Comparison of ENCODE assay signal across 24 mouse cellular contexts in the genomic region with DNA sequence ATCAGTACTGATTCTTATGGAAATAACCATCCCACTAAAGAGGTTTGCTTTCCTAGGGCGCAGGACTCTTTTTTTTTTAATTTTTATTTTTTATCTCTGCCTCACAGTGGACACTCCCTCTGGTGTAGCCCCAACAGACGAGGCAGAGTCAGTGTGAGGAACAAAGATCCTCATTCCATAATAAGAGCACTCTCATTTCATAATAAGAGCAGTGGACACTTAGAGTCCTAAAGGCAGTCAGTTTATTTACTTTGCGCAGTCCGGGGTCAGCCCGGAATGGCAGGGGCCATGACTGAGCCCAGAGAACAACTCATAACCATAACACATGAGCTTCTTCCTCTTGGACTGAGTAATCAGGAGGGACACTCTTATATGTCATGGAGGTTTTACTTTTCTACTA. TPM values are rescaled to one million over a fixed set of nuclear protein-coding genes. Genes with fewer than 3 reads are reported as not detected.
DNase-seq lines count a peak whose midpoint lies in the region; ATAC-seq and TF ChIP-seq lines count a peak whose summit lies in the region.
"Had no signal": no experiment of that assay in that cellular context is flagged by ENCODE, and none has a peak within 500 bp of the region (broad histone marks: within the 10 kb centered on the region; RNA-seq: fewer than 3 reads in every experiment).

No protein-coding gene starts in this region.

- intact Hi-C loops in left cerebral cortex, adult 2 months (cut with DNase I), result no loop called here

- no peak for ATAC-seq in hindbrain, embryonic 11.5 days (ENCODE audit: low FRiP score)
- ATAC-seq in hindbrain, embryonic 14.5 days (ENCODE audit: low FRiP score), result no peak
- ATAC-seq in midbrain, embryonic 14.5 days (ENCODE audit: low FRiP score, low TSS enrichment), result no peak
- no peak for ATAC-seq in midbrain, embryonic 13.5 days
- ATAC-seq: forebrain, embryonic 15.5 days; hindbrain, embryonic 16.5 days; inflammation-experienced regulatory T-cells, adult 6 months had no signal

- no peaks in the 10 kb centered on the region for H3K27me3 ChIP-seq in hindbrain, embryonic 11.5 days (ENCODE audit: control insufficient read depth, insufficient read depth, low read length)
- no peaks in the 10 kb centered on the region for H3K27me3 ChIP-seq in hindbrain, embryonic 14.5 days (ENCODE audit: control insufficient read depth, insufficient read depth, low read length)
- H3K27me3 ChIP-seq in midbrain, embryonic 14.5 days (ENCODE audit: control insufficient read depth, insufficient read depth, low read length), result no peaks in the 10 kb centered on the region
- H3K27me3 ChIP-seq in midbrain, embryonic 13.5 days, result no peaks in the 10 kb centered on the region
- H3K27me3 ChIP-seq: embryonic facial prominence, embryonic 12.5 days; forebrain, embryonic 15.5 days; heart, embryonic 12.5 days had no signal

- H3K4me1 ChIP-seq in hindbrain, embryonic 11.5 days (replicated peaks; ENCODE audit: control insufficient read depth, insufficient read depth, low read length), result no peaks in the 10 kb centered on the region
- no peaks in the 10 kb centered on the region for H3K4me1 ChIP-seq in hindbrain, embryonic 14.5 days (replicated peaks; ENCODE audit: control insufficient read depth, insufficient read depth, low read length)
- H3K4me1 ChIP-seq in midbrain, embryonic 14.5 days (ENCODE audit: control insufficient read depth, insufficient read depth, low read length), result no peaks in the 10 kb centered on the region
- H3K4me1 ChIP-seq in midbrain, embryonic 13.5 days (replicated peaks), result no peaks in the 10 kb centered on the region
- H3K4me1 ChIP-seq: embryonic facial prominence, embryonic 12.5 days; forebrain, embryonic 15.5 days; hindbrain, embryonic 10.5 days had no signal

- no peak overlapping the region for H3K9ac ChIP-seq in hindbrain, embryonic 11.5 days (ENCODE audit: low read depth, low read length)
- H3K9ac ChIP-seq in hindbrain, embryonic 14.5 days, result no peak overlapping the region
- H3K9ac ChIP-seq in midbrain, embryonic 14.5 days (replicated peaks; ENCODE audit: low read length), result no peak overlapping the region
- no peak overlapping the region for H3K9ac ChIP-seq in midbrain, embryonic 13.5 days (replicated peaks)
- H3K9ac ChIP-seq: embryonic facial prominence, embryonic 12.5 days; forebrain, embryonic 15.5 days; heart, embryonic 12.5 days had no signal

- H3K27ac ChIP-seq in hindbrain, embryonic 11.5 days (ENCODE audit: low read depth, low read length), result no peak overlapping the region
- no peak overlapping the region for H3K27ac ChIP-seq in hindbrain, embryonic 14.5 days
- H3K27ac ChIP-seq in midbrain, embryonic 14.5 days (replicated peaks; ENCODE audit: low read depth, low read length), result no peak overlapping the region
- no peak overlapping the region for H3K27ac ChIP-seq in midbrain, embryonic 13.5 days
- no peak overlapping the region for H3K27ac ChIP-seq in left cerebral cortex, adult 2 months
- H3K27ac ChIP-seq: embryonic facial prominence, embryonic 12.5 days; forebrain, embryonic 15.5 days; hindbrain, embryonic 10.5 days had no signal

- H3K4me3 ChIP-seq in hindbrain, embryonic 11.5 days (ENCODE audit: low read depth, low read length), result no peak overlapping the region
- no peak overlapping the region for H3K4me3 ChIP-seq in hindbrain, embryonic 14.5 days (replicated peaks; ENCODE audit: low read length)
- H3K4me3 ChIP-seq in midbrain, embryonic 14.5 days (replicated peaks; ENCODE audit: low read depth, low read length), result no peak overlapping the region
- H3K4me3 ChIP-seq in midbrain, embryonic 13.5 days (replicated peaks), result no peak overlapping the region
- no peak overlapping the region for H3K4me3 ChIP-seq in left cerebral cortex, adult 2 months
- H3K4me3 ChIP-seq: embryonic facial prominence, embryonic 12.5 days; forebrain, embryonic 15.5 days; heart, embryonic 12.5 days; hindbrain, embryonic 10.5 days had no signal

- WGBS in hindbrain, embryonic 11.5 days, result 63% methylated on average over 5 of the region's 5 CpGs
- WGBS in hindbrain, embryonic 14.5 days, result 58% methylated on average over 5 of the region's 5 CpGs
- 53% methylated on average over 5 of the region's 5 CpGs for WGBS in midbrain, embryonic 14.5 days
- WGBS in midbrain, embryonic 13.5 days, result 64% methylated on average over 5 of the region's 5 CpGs

- no peaks in the 10 kb centered on the region for H3K36me3 ChIP-seq in hindbrain, embryonic 11.5 days (ENCODE audit: control insufficient read depth, insufficient read depth, low read length)
- H3K36me3 ChIP-seq in hindbrain, embryonic 14.5 days (replicated peaks; ENCODE audit: control insufficient read depth, insufficient read depth), result no peaks in the 10 kb centered on the region
- H3K36me3 ChIP-seq in midbrain, embryonic 14.5 days (ENCODE audit: control insufficient read depth, insufficient read depth, low read length), result no peaks in the 10 kb centered on the region
- no peaks in the 10 kb centered on the region for H3K36me3 ChIP-seq in midbrain, embryonic 13.5 days
- H3K36me3 ChIP-seq: embryonic facial prominence, embryonic 12.5 days; forebrain, embryonic 15.5 days; heart, embryonic 12.5 days; hindbrain, embryonic 10.5 days had no signal

- H3K4me2 ChIP-seq in hindbrain, embryonic 11.5 days (replicated peaks; ENCODE audit: low read depth, low read length), result no peak overlapping the region
- no peak overlapping the region for H3K4me2 ChIP-seq in hindbrain, embryonic 14.5 days (replicated peaks)
- no peak overlapping the region for H3K4me2 ChIP-seq in midbrain, embryonic 14.5 days (ENCODE audit: low read length)
- no peak overlapping the region for H3K4me2 ChIP-seq in midbrain, embryonic 13.5 days (replicated peaks)
- H3K4me2 ChIP-seq: embryonic facial prominence, embryonic 12.5 days; forebrain, embryonic 15.5 days; heart, embryonic 12.5 days had no signal

- DNase-seq in hindbrain, embryonic 11.5 days (ENCODE audit: low spot score), result peak; percentile 13
- no peak for DNase-seq in hindbrain, embryonic 14.5 days (ENCODE audit: low spot score)
- DNase-seq in midbrain, embryonic 14.5 days, result peak; percentile 19
- peak; percentile 11 for DNase-seq in embryo, embryonic 9.5 days (ENCODE audit: extremely low spot score)
- DNase-seq in left cerebral cortex, adult 2 months (ENCODE audit: extremely low spot score in 1 of 2, low spot score in 2 of 2), result no peak
- no peak for DNase-seq in layer of hippocampus, adult 8-10 months (ENCODE audit: low spot score in 2 of 2)
- DNase-seq: adrenal gland, adult 2 months; adrenal gland, postnatal 25 days; cerebellum, adult 2 months; cerebellum, postnatal 10 days; gastrocnemius, postnatal 10 days had no signal

- no peak for TF ChIP-seq CTCF in left cerebral cortex, adult 2 months (IDR thresholded peaks at IDR 0.05)

- no peaks in the 10 kb centered on the region for H3K9me3 ChIP-seq in hindbrain, embryonic 11.5 days (ENCODE audit: control insufficient read depth, low read length)
- no peaks in the 10 kb centered on the region for H3K9me3 ChIP-seq in hindbrain, embryonic 14.5 days (ENCODE audit: control insufficient read depth, low read length)
- H3K9me3 ChIP-seq in midbrain, embryonic 14.5 days (ENCODE audit: control insufficient read depth, low read length), result no peaks in the 10 kb centered on the region
- no peaks in the 10 kb centered on the region for H3K9me3 ChIP-seq in midbrain, embryonic 13.5 days
- H3K9me3 ChIP-seq: embryonic facial prominence, embryonic 12.5 days; forebrain, embryonic 15.5 days; heart, embryonic 12.5 days; hindbrain, embryonic 10.5 days had no signal

RNA-seq across cellular contexts. Expression of gene Gm11983, which starts 9.3 kb away (rescaled TPM):
- polyA plus RNA-seq in hindbrain, embryonic 11.5 days (2014; fragmentation: Nextera tagmentation; extraction: Ambion mirVana), result not detected in 2 replicates
- not detected in 2 replicates for polyA plus RNA-seq in hindbrain, embryonic 14.5 days (2014; fragmentation: Nextera tagmentation; extraction: Ambion mirVana)
- not detected in 2 replicates for polyA plus RNA-seq in midbrain, embryonic 14.5 days (2014; fragmentation: Nextera tagmentation; extraction: Ambion mirVana)
- not detected in 2 replicates for polyA plus RNA-seq in midbrain, embryonic 13.5 days (2015; fragmentation: Nextera tagmentation; extraction: Ambion mirVana)
- total RNA-seq in left cerebral cortex, adult 2 months (2021), result not detected
- not detected for total RNA-seq in layer of hippocampus, adult 8-10 months (2022)
- total RNA-seq: adrenal gland, adult 2 months; adrenal gland, postnatal 25 days; CH12.LX; gastrocnemius, postnatal 10 days; gastrocnemius, postnatal 4 days; heart, adult 8-10 months; heart, postnatal 25 days had no signal
- polyA plus RNA-seq: adrenal gland, adult 2 months; cerebellum, adult 2 months; embryonic facial prominence, embryonic 12.5 days; forebrain, embryonic 11.5 days; forebrain, embryonic 15.5 days; heart, embryonic 12.5 days; heart, embryonic 16.5 days; hindbrain, embryonic 10.5 days; hindbrain, embryonic 16.5 days; inflammation-experienced regulatory T-cells, adult 6 months had no signal

Comparison
In these comparisons a context has a peak if more than half of its experiments do, and no peak if none do; other contexts are left out.
1. DNase-seq: peak in hindbrain, embryonic 11.5 days (single experiment), midbrain, embryonic 14.5 days (single experiment) and embryo, embryonic 9.5 days (single experiment); none in hindbrain, embryonic 14.5 days (single experiment), left cerebral cortex, adult 2 months (0 of 2) and layer of hippocampus, adult 8-10 months (0 of 2).